Mouse (Mus musculus): ENCODE measurements at regions not wholly inside any gene's neighbourhood (a gene's known extent, or its start where the extent isn't known, plus 50 kb on each side); places are given as distances from the start of the nearest gene placed in this dataset.
A peak's percentile ranks its signal among the peaks of the same experiment; 100 is the strongest.

- no peak for ATAC-seq (ENCODE audit: insufficient read depth, low FRiP score, low TSS enrichment)
- 77% methylated on average over 3 of the region's 3 CpGs for WGBS
- H3K36me3 ChIP-seq (ENCODE audit: control insufficient read depth, insufficient read depth, low read length), result no peaks in the 10 kb centered on the region
Observed at GRCm38 (mm10) chr1:186887127-186887526, 80.1 kb upstream of the D1Pas1 start.

GRCm38 (mm10) chr1:186880391-186880790 is 86.8 kb upstream of the D1Pas1 start:
- WGBS, result 82% methylated on average over 2 of the region's 2 CpGs
- Histone ChIP-seq H3K9ac (ENCODE audit: low read length) (no peak overlapping the region), H3K4me1 (ENCODE audit: control insufficient read depth, insufficient read depth, low read length) (no peaks in the 10 kb centered on the region), H3K36me3 (ENCODE audit: control insufficient read depth, insufficient read depth, low read length) (no peaks in the 10 kb centered on the region), H3K27me3 (ENCODE audit: control insufficient read depth, insufficient read depth, low read length) (no peaks in the 10 kb centered on the region), H3K4me3 (ENCODE audit: low read depth, low read length) (no peak overlapping the region), H3K4me2 (ENCODE audit: low read depth) (no peak overlapping the region), H3K9me3 (ENCODE audit: control insufficient read depth, low read length) (no peaks in the 10 kb centered on the region), H3K27ac (ENCODE audit: low read depth, low read length) (no peak overlapping the region)
- DNase-seq (ENCODE audit: low spot score) (no peak), ATAC-seq (ENCODE audit: insufficient read depth, low FRiP score, low TSS enrichment) (no peak)

More at GRCm38 (mm10) chr1:186887127-186887526, 80.1 kb upstream of the D1Pas1 start:
- no peak overlapping the region for H3K9ac ChIP-seq (ENCODE audit: low read length)
- no peak overlapping the region for H3K4me2 ChIP-seq (ENCODE audit: low read depth)
- H3K4me3 ChIP-seq (ENCODE audit: low read depth, low read length), result no peak overlapping the region
- DNase-seq (ENCODE audit: low spot score), result no peak
- H3K27ac ChIP-seq (ENCODE audit: low read depth, low read length), result no peak overlapping the region
- H3K9me3 ChIP-seq (ENCODE audit: control insufficient read depth, low read length), result no peaks in the 10 kb centered on the region
- no peaks in the 10 kb centered on the region for H3K27me3 ChIP-seq (ENCODE audit: control insufficient read depth, insufficient read depth, low read length)
- 0 out of 2 replicates have a peak, but pooled peaks cover 4% of the 10 kb centered on the region for H3K4me1 ChIP-seq (ENCODE audit: control insufficient read depth, insufficient read depth, low read length)

- WGBS, result 91% methylated on average over 10 of the region's 10 CpGs
- no peak for ATAC-seq (ENCODE audit: insufficient read depth, low FRiP score, low TSS enrichment)
- no peak for DNase-seq (ENCODE audit: low spot score)
- H3K27me3 ChIP-seq (ENCODE audit: control insufficient read depth, insufficient read depth, low read length), result no peaks in the 10 kb centered on the region
- no peak overlapping the region for H3K4me2 ChIP-seq (ENCODE audit: low read depth)
- H3K4me1 ChIP-seq (ENCODE audit: control insufficient read depth, insufficient read depth, low read length), result no peaks in the 10 kb centered on the region
- no peaks in the 10 kb centered on the region for H3K36me3 ChIP-seq (ENCODE audit: control insufficient read depth, insufficient read depth, low read length)
- no peak overlapping the region for H3K27ac ChIP-seq (ENCODE audit: low read depth, low read length)
- H3K9me3 ChIP-seq (ENCODE audit: control insufficient read depth, low read length), result no peaks in the 10 kb centered on the region
- no peak overlapping the region for H3K9ac ChIP-seq (ENCODE audit: low read length)
- no peak overlapping the region for H3K4me3 ChIP-seq (ENCODE audit: low read depth, low read length)
Observed at GRCm38 (mm10) chr1:186860608-186861444, 106.4 kb upstream of the D1Pas1 start.

GRCm38 (mm10) chr1:186858285-186858684 is 108.9 kb upstream of the D1Pas1 start:
- DNase-seq (ENCODE audit: low spot score) (no peak), ATAC-seq (ENCODE audit: insufficient read depth, low FRiP score, low TSS enrichment) (no peak)
- H3K27me3 ChIP-seq (ENCODE audit: control insufficient read depth, insufficient read depth, low read length), result no peaks in the 10 kb centered on the region

GRCm38 (mm10) chr1:186855474-186856036 is 106.4 kb upstream of the Rrp15 start:
- Histone ChIP-seq H3K27me3 (ENCODE audit: control insufficient read depth, insufficient read depth, low read length) (no peaks in the 10 kb centered on the region), H3K9me3 (ENCODE audit: control insufficient read depth, low read length) (no peaks in the 10 kb centered on the region), H3K36me3 (ENCODE audit: control insufficient read depth, insufficient read depth, low read length) (no peaks in the 10 kb centered on the region), H3K4me3 (ENCODE audit: low read depth, low read length) (no peak overlapping the region), H3K4me1 (ENCODE audit: control insufficient read depth, insufficient read depth, low read length) (no peaks in the 10 kb centered on the region), H3K4me2 (ENCODE audit: low read depth) (no peak overlapping the region), H3K27ac (ENCODE audit: low read depth, low read length) (no peak overlapping the region), H3K9ac (ENCODE audit: low read length) (no peak overlapping the region)
- no peak for DNase-seq (ENCODE audit: low spot score)
- ATAC-seq (ENCODE audit: insufficient read depth, low FRiP score, low TSS enrichment), result no peak
- 78% methylated on average over 3 of the region's 3 CpGs for WGBS

More at GRCm38 (mm10) chr1:186858285-186858684, 108.9 kb upstream of the D1Pas1 start:
- H3K9ac ChIP-seq (ENCODE audit: low read length), result no peak overlapping the region
- H3K27ac ChIP-seq (ENCODE audit: low read depth, low read length), result no peak overlapping the region
- no peaks in the 10 kb centered on the region for H3K4me1 ChIP-seq (ENCODE audit: control insufficient read depth, insufficient read depth, low read length)
- no peaks in the 10 kb centered on the region for H3K9me3 ChIP-seq (ENCODE audit: control insufficient read depth, low read length)
- no peak overlapping the region for H3K4me2 ChIP-seq (ENCODE audit: low read depth)
- 92% methylated on average over 21 of the region's 21 CpGs for WGBS
- H3K36me3 ChIP-seq (ENCODE audit: control insufficient read depth, insufficient read depth, low read length), result no peaks in the 10 kb centered on the region
- H3K4me3 ChIP-seq (ENCODE audit: low read depth, low read length), result no peak overlapping the region

GRCm38 (mm10) chr1:186845256-186845655 is 96.1 kb upstream of the Rrp15 start:
- no peak overlapping the region for H3K4me3 ChIP-seq (ENCODE audit: low read depth, low read length)
- no peak overlapping the region for H3K27ac ChIP-seq (ENCODE audit: low read depth, low read length)
- ATAC-seq (ENCODE audit: insufficient read depth, low FRiP score, low TSS enrichment) (no peak), DNase-seq (ENCODE audit: low spot score) (no peak)
- no peaks in the 10 kb centered on the region for H3K4me1 ChIP-seq (ENCODE audit: control insufficient read depth, insufficient read depth, low read length)
- 89% methylated on average over 7 of the region's 7 CpGs for WGBS
- H3K9me3 ChIP-seq (ENCODE audit: control insufficient read depth, low read length), result no peaks in the 10 kb centered on the region
- H3K9ac ChIP-seq (ENCODE audit: low read length), result no peak overlapping the region
- H3K36me3 ChIP-seq (ENCODE audit: control insufficient read depth, insufficient read depth, low read length), result no peaks in the 10 kb centered on the region
- no peaks in the 10 kb centered on the region for H3K27me3 ChIP-seq (ENCODE audit: control insufficient read depth, insufficient read depth, low read length)
- no peak overlapping the region for H3K4me2 ChIP-seq (ENCODE audit: low read depth)

- no peaks in the 10 kb centered on the region for H3K36me3 ChIP-seq (ENCODE audit: control insufficient read depth, insufficient read depth, low read length)
- peaks cover 2% of the 10 kb centered on the region; the same call in 1 of the 2 replicates for H3K27me3 ChIP-seq (ENCODE audit: control insufficient read depth, insufficient read depth, low read length)
- peak overlapping the region; percentile 40 for H3K4me3 ChIP-seq (ENCODE audit: low read depth, low read length)
- ATAC-seq (ENCODE audit: insufficient read depth, low FRiP score, low TSS enrichment) (peak; percentile 76), DNase-seq (ENCODE audit: low spot score) (peak; percentile 76)
- H3K4me2 ChIP-seq (ENCODE audit: low read depth), result peak overlapping the region; percentile 81
- peaks cover 12% of the 10 kb centered on the region; the same call in 1 of the 2 replicates for H3K4me1 ChIP-seq (ENCODE audit: control insufficient read depth, insufficient read depth, low read length)
- no peak overlapping the region for H3K27ac ChIP-seq (ENCODE audit: low read depth, low read length)
- peak overlapping the region; percentile 57 for H3K9ac ChIP-seq (ENCODE audit: low read length)
- under 1% methylated on average over 43 of the region's 43 CpGs for WGBS
- no peaks in the 10 kb centered on the region for H3K9me3 ChIP-seq (ENCODE audit: control insufficient read depth, low read length)
Observed at GRCm38 (mm10) chr1:186833896-186834800, 85.0 kb upstream of the Rrp15 start.

GRCm38 (mm10) chr1:186833441-186833895 is 84.3 kb upstream of the Rrp15 start:
- H3K36me3 ChIP-seq (ENCODE audit: control insufficient read depth, insufficient read depth, low read length), result no peaks in the 10 kb centered on the region
- H3K4me3 ChIP-seq (ENCODE audit: low read depth, low read length), result peak overlapping the region; percentile 40
- DNase-seq (ENCODE audit: low spot score) (peak; percentile 57), ATAC-seq (ENCODE audit: insufficient read depth, low FRiP score, low TSS enrichment) (peak; percentile 32; the same call in 1 of the 2 replicates)
- no peak overlapping the region for H3K27ac ChIP-seq (ENCODE audit: low read depth, low read length)
- no peaks in the 10 kb centered on the region for H3K9me3 ChIP-seq (ENCODE audit: control insufficient read depth, low read length)
- peaks cover 2% of the 10 kb centered on the region; the same call in 1 of the 2 replicates for H3K27me3 ChIP-seq (ENCODE audit: control insufficient read depth, insufficient read depth, low read length)
- H3K9ac ChIP-seq (ENCODE audit: low read length), result peak overlapping the region; percentile 57
- 2% methylated on average over 17 of the region's 17 CpGs for WGBS
- peak overlapping the region; percentile 81 for H3K4me2 ChIP-seq (ENCODE audit: low read depth)
- peaks cover 12% of the 10 kb centered on the region; the same call in 1 of the 2 replicates for H3K4me1 ChIP-seq (ENCODE audit: control insufficient read depth, insufficient read depth, low read length)
